Mouse (Mus musculus): ENCODE measurements around the gene Osbpl8.

Gene Osbpl8

GRCm38 (mm10) chr10:111235289-111235570, 70.7 kb downstream of the Osbpl8 start:
- DNase-seq (ENCODE audit: low spot score): no peak

- DNase-seq (ENCODE audit: low spot score): no peak
These were observed 72.9 kb downstream of the Osbpl8 start for GRCm38 (mm10) chr10:111237434-111237833.

GRCm38 (mm10) chr10:111242677-111243076, 78.1 kb downstream of the Osbpl8 start:
- DNase-seq (ENCODE audit: low spot score): no peak

- DNase-seq (ENCODE audit: low spot score): no peak
These were observed 83.1 kb downstream of the Osbpl8 start for GRCm38 (mm10) chr10:111247609-111248008.

GRCm38 (mm10) chr10:111248177-111248576, 83.6 kb downstream of the Osbpl8 start:
- DNase-seq (ENCODE audit: low spot score): no peak

GRCm38 (mm10) chr10:111250192-111250591, 85.6 kb downstream of the Osbpl8 start:
- DNase-seq (ENCODE audit: low spot score): no peak

- no peak for DNase-seq (ENCODE audit: low spot score)
These were observed 87.1 kb downstream of the Osbpl8 start for GRCm38 (mm10) chr10:111251666-111252065.

- no peak for DNase-seq (ENCODE audit: low spot score)
These were observed 90.7 kb downstream of the Osbpl8 start for GRCm38 (mm10) chr10:111255228-111255627.

GRCm38 (mm10) chr10:111256156-111256555, 91.6 kb downstream of the Osbpl8 start:
- no peak for DNase-seq (ENCODE audit: low spot score)

- DNase-seq (ENCODE audit: low spot score): peak; percentile 35
These were observed 92.8 kb downstream of the Osbpl8 start for GRCm38 (mm10) chr10:111257358-111257757.

GRCm38 (mm10) chr10:111258256-111258655, 93.7 kb downstream of the Osbpl8 start:
- no peak for DNase-seq (ENCODE audit: low spot score)

- no peak for DNase-seq (ENCODE audit: low spot score)
These were observed 107.1 kb downstream of the Osbpl8 start for GRCm38 (mm10) chr10:111271687-111272086.

GRCm38 (mm10) chr10:111272905-111273304, 108.4 kb downstream of the Osbpl8 start:
- no peak for DNase-seq (ENCODE audit: low spot score)

- no peak for DNase-seq (ENCODE audit: low spot score)
These were observed 109.0 kb downstream of the Osbpl8 start for GRCm38 (mm10) chr10:111273463-111274088.

- DNase-seq (ENCODE audit: low spot score): no peak
These were observed 111.3 kb downstream of the Osbpl8 start for GRCm38 (mm10) chr10:111275822-111276221.

- no peak for DNase-seq (ENCODE audit: low spot score)
These were observed 133.1 kb downstream of the Osbpl8 start for GRCm38 (mm10) chr10:111297631-111298030.

GRCm38 (mm10) chr10:111298140-111299098, 133.9 kb downstream of the Osbpl8 start, which contains the start of gene Bbs10:
Gene Bbs10, plus strand, starts transcription at chr10:111298679.
- DNase-seq (ENCODE audit: low spot score): peak; percentile 93

GRCm38 (mm10) chr10:111299591-111299990, 135.0 kb downstream of the Osbpl8 start:
- DNase-seq (ENCODE audit: low spot score): no peak

GRCm38 (mm10) chr10:111301041-111301440, 136.5 kb downstream of the Osbpl8 start:
- no peak for DNase-seq (ENCODE audit: low spot score)

- no peak for DNase-seq (ENCODE audit: low spot score)
These were observed 137.9 kb downstream of the Osbpl8 start for GRCm38 (mm10) chr10:111302486-111302885.

- peak; percentile 28 for DNase-seq (ENCODE audit: low spot score)
These were observed 144.4 kb downstream of the Osbpl8 start for GRCm38 (mm10) chr10:111308850-111309501.

- no peak for DNase-seq (ENCODE audit: low spot score)
These were observed 148.7 kb downstream of the Osbpl8 start for GRCm38 (mm10) chr10:111313282-111313681.
